Mouse (Mus musculus) urinary bladder, postnatal 25 days (tissue): ENCODE measurements around the gene Enpep.
A peak's percentile ranks its signal among the peaks of the same experiment; 100 is the strongest.

Experiments
- DNase-seq: peaks from one replicate; pipeline ENCODE4 v3.0.0; 2022; ENCODE audit warnings: low spot score

Enpep gene

DNA sequence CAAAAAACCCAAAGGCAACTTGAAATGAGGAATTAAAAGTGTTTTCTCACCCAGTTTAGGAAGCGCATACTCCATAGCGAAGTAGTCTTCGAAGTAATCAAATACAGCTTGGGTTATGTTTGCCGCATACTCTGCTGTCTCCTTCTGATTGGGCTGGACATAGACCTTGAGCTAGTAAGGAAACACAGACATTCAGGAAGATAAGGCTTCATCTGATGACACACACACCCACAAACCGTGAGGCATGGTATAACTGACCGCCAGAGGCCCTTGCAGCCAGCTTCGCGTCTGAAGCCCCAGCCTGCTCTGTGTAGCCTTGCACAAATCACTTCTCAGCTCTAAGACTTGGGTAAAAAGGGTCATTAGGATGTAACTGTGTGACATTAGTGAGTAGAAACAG is 20.0 kb downstream of the Enpep start:
- DNase-seq: no peak

DNA sequence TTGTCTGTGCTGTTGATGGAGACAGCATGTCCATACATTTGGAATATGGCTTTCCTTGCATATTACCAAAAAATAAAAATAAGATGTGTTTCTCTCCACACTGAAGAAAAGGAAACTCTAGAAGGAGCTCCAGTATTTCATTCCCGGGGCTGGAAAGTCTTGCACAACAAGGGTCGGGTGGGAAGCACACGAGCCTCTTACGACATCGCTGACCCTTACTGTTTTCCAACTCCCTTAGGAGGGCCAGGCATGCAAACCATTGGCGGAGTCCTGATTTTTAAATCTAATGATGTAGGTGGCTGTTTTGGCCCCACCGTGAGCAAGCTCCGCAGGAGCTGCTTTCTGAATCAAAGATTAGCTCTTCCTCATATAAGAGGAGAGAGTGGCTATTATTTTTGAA is 20.6 kb downstream of the Enpep start:
- no peak for DNase-seq

DNA sequence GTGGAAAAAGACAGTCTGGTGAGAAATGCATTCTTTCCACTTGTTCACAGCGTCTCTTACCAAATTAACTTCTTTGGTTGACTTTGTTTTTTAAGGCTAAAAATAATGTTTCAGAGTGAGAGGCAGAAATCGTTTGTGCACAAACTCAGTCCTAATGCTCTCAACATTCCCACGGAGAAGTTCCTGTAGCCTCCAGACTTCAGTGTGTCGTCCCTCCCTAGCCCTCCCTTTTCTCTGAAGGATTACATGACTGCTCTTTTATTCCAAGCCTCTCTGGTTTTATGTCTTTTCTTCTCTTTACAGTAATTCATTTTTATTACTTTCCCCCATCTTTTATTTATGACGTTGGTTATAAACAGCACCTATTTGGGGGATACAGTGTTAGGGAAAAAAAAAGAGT is 22.6 kb downstream of the Enpep start:
- DNase-seq: no peak

DNA sequence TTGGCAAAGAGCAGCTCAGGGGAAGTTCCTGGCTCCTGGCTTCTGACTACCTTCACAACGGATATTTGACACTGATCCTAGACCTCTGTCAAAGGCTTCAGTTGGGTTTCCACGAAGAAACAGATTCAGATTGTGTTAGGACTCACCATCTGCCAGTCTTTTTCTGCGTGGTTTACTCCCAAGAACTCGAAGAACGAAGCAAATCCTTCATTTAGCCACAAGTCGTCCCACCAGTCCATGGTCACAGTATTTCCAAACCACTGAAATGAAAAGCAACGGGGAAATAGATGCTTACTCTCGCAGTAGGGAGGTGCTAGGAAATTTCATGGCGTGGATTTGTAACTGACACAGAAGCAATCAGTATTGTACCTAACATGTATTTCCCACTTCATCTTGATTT is 23.6 kb downstream of the Enpep start:
- no peak for DNase-seq

DNA sequence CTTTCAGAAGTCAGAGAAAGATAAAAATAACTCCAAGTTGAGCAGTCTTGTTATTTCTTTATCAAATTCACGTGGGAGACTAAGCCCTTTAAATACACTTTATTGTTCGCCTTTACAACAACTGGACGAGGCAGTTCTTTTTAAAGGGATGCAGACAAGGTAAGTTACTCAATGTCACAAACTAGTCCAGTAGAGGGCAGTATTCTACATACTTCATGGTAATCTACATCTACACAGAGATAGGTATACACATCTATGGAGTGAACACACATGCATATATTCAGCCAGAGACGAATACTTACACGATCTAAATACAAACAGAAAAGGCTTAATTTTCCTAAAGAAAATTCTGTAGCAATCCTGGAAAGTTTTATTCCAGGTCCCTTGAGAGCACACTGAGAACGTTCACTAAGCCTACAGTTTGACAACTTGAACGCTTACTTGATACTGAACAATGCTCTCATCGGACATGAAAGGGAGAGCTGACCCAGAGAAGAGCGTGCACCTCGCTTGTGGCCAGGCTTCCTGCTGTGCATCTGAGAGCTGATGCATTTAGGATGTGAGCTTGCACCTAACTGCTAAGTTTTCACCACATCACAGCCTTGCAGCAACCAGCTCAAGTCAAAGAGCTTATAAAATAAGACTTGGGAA is 24.3 kb downstream of the Enpep start:
- no peak for DNase-seq

DNA sequence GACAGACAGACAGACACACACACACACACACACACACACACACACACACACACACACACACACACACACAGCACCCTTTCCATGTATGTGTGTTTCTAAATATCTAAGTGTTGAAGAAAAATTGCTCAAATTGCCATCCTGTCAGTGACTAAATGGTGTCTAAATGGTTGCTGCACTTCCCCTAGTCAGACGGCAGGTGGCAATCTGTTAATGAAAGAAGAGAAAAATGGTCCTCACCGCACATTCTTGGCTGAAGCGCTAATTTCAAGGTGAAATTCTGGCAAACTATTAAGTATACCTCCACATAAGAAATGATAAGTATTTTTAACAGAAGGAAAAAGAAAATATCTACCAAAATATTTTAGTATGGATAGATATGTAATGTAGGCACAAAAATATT is 28.6 kb downstream of the Enpep start:
- DNase-seq: peak; percentile 33

DNA sequence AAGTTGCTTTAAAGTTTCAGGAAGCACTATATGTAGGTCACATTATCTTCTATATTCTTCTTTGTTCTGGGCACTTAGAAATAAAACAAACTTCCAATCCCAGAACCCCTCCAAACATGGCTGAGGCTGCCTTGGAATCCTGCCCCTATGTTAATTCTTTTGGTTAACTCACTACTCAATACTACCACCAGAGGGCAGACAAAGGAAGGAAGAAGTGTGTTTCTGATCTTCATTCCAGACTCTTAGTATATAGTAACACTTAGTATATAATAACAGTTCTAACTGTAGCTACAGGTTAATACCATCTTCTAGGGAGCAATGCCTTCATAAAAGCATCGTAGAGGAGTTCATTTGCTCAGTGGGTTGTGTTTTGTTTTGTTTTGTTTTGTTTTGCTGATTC is 32.6 kb downstream of the Enpep start:
- no peak for DNase-seq

DNA sequence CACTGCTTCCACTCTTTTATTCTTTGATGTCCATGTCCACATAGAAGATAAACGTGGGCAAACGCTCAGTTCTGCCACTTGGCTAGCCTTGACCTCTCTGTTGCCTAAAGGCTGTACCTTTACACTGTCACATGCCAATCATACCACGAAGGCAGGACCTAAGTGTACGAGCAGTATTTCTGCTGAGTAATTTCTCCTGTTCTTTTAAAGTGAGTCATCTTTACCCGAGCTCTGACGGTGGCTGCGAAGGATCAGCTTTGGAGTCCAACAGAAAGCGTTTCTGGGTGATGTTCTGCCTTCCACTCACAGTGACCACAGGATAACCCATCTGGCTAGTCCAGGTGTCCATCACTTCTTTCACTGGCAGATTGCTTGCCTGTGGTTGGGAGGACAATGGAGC is 33.9 kb downstream of the Enpep start:
- no peak for DNase-seq

DNA sequence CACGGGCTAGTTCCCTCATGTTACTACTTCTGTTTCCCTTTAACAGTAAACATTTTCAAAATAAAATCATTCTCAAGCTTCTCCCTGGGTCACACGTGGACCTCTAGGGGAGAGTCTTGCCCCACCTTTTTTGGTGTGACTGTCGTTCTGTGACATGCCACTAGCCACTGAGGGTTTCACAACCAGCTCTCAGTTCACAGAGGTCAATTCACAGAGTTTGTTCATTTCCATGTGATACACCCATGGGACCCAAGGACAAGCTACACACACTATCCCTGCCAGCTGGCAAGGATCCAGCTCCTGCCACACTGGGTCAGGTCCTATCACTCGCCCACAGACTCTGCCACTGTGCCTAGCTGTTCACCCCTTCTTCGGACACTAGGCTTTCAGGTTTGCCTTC is 35.5 kb downstream of the Enpep start:
- no peak for DNase-seq

DNA sequence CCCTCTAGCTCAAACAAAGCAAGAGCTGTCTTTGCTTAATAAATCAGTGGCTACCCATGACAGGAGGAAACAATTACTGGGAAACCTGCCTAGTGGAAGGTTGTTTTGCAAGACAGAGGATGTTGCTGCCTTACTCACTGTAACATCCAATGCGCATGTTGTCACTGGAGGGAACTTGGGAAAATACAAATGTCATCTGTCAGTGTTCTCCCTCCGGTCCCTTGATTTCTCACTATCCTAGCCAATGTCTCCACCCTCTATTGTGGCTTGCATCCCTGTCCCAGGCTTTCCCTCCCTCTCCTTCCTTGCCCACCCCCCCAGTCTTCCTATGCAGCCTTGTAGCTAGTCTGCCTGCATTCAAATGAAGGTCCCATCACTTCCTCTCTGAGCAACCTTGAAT is 36.6 kb downstream of the Enpep start:
- DNase-seq: no peak

DNA sequence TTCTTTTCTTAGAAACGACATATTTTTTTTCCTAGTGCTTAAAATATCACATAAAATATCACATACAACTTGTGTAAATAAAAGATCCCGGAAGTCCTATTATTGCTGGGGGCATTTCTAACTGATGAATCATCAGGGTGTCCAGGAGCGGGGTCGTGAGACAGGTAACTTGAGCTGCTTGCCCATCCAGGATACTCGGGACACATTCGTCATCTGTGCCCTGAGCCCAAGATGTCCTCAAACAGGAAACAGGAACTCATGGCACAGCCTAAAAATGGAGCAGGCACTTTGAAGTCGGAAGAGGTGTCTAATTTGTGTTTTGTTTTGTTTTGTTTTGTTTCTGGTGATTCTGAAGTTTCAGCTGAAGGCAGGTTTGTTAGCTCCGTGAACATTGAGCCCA is 43.0 kb downstream of the Enpep start:
- DNase-seq: no peak

DNA sequence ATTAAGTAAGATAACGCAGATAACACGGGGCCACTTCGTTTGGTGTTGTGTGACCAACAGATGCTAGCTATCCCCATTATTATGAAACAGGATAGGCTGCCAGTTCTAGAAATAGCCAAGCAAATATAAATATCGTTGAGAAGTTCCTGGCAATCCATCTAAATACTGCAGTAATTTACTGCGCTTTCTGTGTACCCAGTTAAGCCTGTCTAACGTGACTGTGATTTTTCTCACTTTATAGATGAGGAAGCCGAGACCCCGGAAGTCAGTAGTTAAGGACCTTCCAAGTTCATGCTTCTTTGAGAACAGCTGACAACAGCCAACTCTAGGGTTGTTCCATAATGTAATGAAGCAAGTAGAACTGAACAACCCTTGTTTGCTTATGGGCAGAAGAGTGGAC is 45.4 kb downstream of the Enpep start:
- no peak for DNase-seq

DNA sequence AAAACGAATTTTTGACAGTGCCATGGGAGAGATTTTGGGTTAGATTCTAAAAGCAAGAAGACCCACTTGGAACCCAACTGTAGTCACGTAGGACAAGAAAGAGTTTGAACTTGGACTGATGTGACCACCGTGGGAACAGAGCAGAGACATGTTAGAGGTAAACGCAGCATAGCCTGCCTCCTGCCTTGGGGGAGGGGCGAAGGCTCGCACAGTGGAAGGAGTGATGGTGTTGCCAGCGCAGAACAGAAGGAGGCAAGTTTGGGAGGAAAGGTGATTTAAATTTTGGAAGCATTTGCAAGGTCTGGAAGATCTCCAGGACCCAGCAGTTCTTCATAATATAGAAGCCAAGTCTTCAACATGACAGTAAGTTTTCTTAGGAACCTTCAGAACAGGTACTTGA is 46.1 kb downstream of the Enpep start:
- no peak for DNase-seq

DNA sequence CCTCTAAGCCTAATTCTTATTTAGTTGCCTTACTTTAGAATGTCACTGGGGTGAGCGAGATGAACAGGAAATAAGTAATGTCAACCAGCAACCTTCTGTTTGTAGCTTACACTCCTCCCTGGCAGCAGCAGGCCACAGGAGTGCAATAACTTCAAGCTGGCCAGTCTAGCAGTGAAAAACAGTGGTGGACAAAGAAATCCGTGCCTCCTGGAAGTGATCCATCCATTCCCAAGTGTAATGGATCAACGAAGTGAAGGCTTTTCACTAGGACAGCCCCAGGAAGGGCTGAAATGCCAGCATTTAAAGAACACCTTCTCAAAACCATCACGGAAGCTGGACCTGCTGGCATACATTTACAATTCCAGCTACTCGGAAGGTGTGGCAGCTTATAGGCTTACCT is 48.2 kb downstream of the Enpep start:
- no peak for DNase-seq

DNA sequence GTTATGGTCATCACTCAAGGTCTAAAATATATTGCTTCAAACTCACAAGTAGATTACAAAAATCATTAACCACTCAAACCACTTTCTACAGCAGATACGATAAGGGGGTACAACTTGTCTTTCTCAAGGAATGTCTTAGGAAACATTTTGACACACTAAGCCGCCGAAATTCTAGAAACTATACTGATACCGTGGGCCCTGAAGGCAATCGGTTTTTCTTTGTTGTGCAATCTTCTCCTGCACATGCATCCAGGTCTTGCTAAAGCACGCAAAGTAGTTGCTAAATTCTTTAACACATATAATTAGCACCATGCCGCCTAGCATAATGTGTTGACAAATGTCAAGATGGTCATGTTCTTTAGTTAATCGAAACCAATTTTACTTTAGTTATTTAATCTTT is 53.1 kb downstream of the Enpep start:
- DNase-seq: no peak

DNA sequence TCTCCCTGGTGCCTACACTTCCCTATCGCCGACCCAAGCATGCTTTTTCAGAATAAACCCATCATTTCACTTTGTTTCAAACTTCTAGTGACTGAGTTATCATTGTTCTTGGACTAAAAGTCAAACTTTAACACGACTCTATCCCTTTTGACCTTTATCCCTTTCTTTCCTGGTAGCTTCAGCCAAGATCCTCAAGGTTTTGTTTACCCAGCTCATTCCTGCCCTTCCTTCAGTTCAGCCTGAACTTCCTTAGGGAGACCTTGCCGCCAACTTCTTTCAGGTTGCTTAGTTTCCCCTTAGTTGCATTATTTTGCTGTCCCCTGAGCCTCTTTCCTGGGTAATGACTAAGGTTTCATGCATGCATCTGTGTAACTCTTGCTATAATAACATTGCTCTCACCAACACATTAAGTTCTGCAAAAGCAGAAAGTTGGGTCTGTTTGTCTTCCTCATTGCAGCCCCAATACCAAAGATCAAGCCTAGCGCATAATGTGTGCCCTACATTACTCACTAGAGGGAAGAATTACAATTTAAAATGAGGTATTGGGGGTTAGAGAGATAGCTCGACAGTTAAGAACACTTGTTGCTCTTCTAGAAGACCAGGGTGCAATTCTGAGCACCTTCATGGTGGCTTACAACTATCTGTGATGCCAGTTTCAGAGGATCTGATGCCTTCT is 59.2 kb downstream of the Enpep start:
- no peak for DNase-seq

DNA sequence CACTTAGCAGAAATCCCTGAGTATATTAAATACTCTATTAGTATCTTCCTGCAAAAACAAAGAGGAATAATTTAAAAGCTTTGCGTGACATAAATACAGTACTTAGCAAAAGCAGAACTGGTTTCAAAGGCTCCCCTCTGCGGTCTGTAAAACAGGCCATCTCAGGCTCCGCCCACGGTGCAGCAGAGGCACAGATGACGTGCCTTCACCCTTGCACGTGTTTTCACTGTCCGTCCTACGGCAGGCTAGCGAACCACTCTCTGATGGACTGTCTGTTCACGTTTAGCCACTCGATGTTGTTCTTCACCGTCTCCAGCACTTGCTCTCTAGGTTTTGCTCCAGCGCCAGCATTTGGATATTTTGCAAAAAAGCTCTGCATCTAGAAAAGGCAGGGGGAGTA is 62.5 kb downstream of the Enpep start:
- no peak for DNase-seq

DNA sequence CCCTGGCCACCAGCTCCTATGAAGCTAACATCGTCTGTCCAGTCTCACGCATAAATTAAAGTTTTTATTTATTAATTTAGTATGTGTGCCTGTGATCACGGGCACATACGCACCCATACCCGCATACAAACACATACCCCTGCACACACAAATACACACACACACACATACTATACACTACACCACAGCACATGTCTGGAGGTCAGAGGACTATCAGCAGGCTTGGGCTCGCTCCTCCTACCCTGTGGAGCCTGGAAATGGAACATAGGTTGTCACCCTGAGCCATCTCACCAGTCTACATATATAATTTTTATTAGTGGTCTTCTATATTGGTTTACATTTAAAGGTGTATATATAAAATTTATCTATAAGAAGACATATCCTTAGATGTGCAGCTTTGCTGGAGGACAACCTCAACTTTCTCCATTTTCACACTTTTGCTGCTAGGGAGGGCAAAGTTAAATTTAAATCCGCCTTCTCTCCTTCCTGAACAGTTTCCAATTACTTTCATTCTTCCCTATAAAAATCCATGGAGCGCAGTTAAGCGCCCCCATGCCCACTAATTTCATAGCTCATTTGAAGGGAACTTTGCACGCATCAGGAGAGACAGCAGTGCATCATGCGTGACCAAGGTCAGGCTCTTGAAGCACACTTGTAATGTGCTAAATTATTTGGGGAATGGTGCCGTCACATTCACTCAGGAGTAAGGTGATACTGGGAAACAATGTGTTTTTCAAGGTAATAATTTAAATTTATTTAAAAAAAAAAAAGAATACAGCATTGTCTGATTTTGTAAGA is 63.4 kb downstream of the Enpep start:
- DNase-seq: no peak

DNA sequence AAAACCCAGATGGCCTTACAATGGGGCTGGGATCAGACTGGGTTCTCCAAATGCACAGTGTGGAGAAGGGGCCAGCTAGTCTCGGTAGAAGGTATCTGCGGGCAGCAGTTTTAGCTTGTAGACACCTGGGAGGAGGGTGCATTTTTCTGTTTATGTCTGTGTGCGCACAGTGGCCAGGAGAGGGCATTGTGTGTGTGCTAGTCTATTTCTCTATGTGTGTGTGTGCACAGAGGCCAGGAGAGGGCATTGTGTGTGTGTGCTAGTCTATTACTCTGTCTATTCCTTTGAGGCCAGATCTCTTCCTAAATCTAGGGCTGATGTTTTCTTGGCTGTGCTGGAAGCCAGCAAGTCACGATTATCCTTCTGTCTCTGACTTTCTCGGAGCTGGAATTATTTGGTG is 74.0 kb downstream of the Enpep start:
- DNase-seq: no peak

DNA sequence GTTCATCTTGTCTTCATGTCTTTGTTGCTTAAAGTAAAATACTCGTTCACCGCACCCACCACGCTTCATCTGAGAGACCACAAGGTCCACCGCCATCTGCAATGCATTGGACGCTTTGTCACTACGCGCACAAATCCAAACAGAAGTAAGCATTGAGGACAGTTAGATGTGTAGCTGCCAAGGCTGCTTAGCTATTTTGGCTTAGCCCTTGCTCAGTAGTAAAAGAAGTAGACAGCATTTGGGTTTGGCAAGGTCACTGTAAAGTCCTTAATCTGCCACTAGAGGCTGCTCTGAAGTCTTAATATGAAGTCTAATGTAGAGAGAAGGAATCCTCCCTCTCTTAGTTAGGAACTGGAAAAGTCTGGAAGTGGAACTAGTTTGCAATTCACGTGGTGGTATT is 75.8 kb downstream of the Enpep start:
- no peak for DNase-seq

DNA sequence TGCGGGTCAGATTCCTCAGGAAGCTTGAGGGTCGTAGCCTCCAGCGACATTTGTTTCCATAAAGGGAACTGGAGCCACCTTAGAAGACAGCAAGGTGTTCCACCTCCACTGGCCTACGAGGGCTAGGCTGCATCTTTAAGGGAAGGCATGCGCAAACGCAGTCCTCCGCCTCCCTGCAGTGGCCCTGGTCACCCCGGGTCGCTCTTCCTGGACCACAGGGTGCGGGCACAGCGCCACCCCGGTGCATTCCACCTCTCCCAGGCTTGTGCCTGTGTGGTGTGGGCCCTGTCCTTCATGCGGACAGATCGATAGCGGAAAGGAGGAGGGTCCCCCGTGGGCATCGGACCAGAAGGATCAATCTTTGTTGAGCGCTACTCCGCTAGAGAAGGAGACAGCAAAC is 76.2 kb downstream of the Enpep start:
- DNase-seq: no peak

DNA sequence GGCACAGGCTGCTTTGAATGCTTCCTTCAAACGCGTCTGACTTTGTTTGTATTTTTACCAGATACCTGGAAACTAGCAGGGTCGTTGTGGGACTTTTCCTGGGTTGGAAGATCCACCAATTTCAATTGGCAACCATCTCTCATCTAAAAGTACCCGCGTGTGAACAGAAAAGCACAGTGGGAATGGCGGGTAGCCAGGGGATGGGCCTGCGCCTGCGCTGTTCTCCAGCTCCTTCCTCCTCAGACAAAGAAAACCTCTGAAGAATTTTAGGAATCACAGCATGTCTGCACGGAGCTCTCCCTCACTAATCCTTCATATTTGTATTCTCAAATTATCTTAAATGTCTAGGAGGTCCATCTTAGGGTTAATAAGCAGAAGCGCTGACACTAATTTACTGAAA is 78.3 kb downstream of the Enpep start:
- peak; percentile 4 for DNase-seq

DNA sequence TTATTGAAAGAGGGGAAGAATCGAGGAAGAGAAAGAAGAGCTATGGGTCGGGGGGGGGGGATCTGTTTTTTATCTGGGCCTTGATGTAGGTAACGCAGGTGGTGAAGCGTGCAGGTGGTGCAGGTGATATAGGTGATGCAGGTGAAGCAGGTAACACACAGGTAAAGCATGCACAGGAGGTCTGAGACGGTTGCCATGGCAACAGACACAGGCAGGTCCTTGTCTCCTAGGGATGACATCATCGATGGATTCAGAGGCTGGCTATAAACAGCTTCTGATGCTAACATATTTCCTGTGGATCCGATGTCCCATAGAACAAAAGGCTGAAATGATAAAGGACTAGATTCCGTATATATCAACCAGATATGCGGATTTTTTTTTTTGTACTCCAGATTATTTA is 81.5 kb downstream of the Enpep start:
- no peak for DNase-seq
